Mouse (Mus musculus) brain, embryonic 18.5 days (tissue): Measurements from ENCODE around the gene Hlcs.
"Not testable (repeated sequence)": the region's sequence is repeated elsewhere in the genome, so short reads cannot be mapped to it uniquely, and the experiment has no call there.

Experiments
- DNase-seq: peaks from one replicate; pipeline ENCODE4 v3.0.0-alpha.2; 2012; ENCODE audit warnings: low read depth, low spot score

The Hlcs gene

DNA sequence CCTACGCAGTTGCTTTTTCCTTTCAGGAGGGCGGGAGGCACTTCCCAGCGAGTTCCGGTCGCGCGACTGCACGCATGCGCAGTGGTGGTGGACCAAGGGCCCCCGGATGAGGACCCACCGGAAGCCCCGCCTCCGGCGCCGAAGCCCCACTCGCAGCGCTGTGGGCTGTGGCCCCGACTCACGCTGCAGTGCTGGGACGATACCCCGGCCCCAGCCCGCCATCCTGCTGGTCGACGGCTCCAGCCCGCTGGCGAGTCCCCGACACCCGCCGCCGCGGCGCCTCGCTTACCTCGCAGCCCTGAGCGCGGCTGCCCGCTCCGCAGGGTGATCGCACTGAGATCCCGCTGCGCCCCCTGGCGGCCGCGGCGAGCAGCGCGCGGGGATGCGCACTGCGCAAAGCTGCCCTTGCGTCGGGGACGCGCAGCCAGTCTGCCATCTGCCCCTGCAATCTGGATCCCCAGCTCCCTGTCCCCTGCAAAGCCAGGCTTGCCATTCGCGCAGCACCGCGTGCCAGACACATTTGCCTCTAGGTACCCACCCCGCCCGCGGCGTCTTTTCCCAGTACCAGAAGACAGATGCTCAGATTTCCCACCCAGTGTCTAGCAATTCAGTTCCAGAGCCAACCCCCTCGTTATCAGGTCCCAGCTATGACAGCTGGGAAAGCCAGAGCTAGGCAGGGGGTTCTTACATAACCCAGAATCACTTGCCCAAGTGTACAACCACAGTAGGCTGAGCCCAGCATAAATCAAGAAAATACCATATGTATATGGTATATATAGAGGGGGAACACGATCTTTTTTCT is at the start of gene Hlcs:
Gene Hlcs, minus strand, starts transcription at position 343 of the 802 bp plus-strand sequence.
- DNase-seq = peak; percentile 94

DNA sequence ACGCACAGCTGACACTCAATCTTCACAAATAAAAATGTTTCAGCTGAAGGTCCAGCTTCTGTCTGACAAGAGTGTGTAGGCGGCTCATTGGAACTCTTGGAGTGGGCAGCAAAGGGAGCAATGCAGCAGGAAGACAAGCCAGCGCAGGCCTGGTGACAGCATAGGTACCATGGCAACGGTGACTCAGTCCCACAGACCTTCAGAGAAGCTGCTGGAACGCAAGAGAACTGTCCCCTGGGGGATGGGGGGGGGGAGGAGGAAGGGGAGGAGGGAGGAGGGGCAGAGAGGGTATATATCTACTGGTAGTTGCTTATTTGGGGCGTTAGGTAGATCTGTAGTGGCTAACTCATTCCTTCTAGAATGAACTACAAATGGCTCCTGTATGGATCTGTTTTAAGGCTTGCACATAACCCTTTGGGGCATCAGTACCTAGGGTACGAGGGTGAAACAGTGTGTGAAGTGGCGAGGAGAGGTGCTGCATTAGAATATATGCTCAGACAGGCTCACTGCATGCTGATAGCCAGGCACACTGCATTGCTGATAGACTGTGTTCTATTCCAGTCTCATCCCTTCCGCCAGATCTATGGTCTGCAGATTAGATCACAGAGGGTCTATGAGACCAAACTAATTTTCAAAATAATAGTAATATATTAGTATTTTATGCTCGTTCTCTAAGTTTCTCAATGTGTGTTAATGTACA is 49.0 kb upstream of the Hlcs start:
- no peak for DNase-seq

DNA sequence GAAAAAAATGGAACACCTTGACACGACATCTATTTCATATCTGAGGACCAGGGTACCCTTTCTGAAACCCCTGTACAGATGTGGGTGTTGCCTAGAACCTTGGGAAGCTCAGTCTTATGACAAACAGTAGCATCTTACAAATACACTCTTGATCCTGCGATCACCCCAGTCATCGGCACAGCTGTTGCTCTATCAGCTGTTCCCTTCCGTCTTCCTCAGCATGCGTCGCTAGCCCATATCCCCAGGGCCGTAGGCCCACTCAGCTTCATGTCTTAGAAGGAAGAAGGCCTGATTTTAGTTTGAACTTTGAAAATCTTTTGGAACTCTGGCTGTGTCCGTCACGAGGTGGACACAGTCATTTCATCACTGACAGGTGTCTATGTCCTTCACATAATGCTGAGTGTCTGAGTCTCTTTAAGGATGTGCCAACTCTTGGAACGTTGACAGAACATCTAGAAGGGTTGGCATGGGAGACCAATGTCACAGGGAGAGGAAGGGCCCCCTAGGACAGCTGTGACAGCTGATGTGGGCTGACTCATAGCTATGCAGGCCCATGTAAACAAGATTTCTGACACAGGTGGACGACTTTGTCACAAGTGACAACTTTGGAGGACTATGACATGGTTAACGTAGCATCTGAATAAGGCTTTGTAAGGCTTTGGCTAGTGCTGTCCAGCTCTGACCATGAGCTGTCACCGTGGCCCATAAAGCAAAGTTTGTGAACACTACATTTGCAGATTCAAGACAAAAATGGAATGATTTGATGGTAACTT is 47.4 kb upstream of the Hlcs start:
- DNase-seq = no peak

DNA sequence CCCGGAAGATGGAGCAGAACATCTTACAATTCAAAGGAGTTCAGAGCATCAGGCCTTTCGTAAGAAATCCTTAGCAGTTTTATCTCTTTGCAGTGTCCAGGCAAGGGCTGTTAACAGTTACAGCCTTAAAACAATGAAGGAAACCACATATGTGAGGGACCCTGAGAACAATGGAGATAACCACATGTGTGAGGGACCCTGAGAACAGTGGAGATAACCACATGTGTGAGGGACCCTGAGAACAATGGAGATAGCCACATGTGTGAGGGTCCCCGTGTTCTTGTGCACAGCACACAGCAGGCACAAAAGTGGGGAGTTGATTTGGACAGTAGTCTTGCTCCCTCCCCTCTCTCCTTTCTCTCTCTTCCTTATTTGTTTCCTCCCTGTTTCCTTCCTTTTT is 44.7 kb upstream of the Hlcs start:
- DNase-seq = no peak

DNA sequence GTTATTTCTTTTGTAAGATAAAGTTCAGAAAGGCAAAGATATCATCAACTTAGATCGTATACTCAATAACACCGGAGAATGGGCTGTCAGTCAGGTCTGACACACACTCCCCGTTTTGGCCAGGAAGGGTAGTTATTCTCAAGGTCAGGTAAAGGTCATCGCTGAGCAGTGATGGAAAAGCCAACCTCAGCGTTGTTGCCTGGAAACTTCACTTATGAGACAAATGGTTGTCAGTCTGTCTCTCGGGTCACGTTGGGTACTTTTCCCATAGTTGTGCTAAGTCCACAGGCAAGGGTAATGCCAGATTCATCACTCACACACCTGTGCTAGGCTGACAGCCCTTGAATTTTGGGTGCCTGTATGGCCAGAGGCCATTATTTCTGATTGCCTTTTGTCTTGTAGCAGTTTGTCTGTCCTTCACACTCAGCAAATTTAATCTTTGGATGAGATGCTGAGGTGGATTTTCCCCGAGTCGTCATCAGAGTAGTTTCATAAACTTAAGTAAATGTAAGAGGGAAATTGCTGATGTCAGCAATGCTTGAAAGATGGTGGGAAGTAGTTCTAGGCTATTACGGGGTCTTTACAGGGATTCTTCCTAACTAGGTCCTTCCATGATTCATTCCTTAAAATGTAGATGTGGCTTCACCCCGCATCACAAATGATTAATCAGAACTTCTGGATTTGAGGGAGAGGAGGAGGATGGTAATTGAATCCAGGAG is 43.6 kb upstream of the Hlcs start:
- no peak for DNase-seq

DNA sequence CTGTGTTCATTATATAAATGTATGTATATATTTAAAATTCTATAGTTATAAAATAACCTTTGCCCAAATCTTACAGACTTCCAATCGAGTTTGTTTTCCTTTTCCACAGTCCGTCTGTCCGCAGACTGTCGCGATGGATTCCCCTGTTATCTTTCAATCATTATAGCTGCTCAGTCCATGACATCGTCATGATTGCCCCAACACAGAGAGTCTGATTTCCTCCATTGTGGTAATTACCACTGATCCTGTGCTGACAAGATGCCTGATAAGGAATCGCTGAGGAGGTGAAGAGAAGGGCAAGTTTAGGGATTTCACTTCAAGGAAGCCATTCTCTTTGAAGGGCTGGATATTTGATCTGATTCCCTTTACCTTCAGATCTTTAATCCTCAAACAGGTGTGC is 42.7 kb upstream of the Hlcs start:
- DNase-seq = no peak

DNA sequence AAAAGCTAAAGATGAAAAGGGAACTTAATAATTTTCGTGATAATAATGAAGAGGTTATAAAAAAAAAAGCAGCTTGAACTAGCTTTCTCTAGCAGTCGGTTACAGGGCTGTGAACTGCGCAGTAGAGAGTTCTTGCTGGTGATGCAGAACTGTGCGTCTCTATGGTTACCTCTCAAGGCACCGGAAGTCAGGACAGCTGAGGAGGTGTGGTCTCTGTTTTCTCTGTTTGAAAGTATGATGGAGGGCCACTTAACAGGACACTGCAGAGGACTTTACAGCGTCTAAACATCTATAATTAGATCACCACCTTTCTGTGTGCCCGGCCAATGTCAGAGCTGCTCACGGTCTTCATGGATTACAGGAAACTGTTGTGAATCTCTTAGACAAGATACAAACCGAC is 41.1 kb upstream of the Hlcs start:
- no peak for DNase-seq

DNA sequence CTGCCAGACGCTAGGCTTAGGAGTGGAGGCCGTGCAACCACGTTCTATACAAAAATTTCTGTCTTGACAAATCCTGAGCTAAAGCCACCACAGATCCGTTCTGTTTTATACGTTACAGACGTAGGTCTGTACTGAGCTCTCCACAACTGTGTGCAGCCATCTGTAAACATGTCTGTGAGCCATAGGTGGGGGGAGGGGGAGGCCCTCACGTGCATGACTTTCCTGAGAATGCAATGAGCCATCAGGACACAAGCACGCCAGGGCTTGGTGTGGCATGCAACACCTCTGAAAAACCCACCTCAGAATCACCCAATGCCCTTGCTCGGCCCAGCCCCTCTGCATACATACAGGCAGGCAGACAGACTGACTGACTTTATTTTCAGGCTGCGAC is 36.9 kb upstream of the Hlcs start:
- DNase-seq = no peak

DNA sequence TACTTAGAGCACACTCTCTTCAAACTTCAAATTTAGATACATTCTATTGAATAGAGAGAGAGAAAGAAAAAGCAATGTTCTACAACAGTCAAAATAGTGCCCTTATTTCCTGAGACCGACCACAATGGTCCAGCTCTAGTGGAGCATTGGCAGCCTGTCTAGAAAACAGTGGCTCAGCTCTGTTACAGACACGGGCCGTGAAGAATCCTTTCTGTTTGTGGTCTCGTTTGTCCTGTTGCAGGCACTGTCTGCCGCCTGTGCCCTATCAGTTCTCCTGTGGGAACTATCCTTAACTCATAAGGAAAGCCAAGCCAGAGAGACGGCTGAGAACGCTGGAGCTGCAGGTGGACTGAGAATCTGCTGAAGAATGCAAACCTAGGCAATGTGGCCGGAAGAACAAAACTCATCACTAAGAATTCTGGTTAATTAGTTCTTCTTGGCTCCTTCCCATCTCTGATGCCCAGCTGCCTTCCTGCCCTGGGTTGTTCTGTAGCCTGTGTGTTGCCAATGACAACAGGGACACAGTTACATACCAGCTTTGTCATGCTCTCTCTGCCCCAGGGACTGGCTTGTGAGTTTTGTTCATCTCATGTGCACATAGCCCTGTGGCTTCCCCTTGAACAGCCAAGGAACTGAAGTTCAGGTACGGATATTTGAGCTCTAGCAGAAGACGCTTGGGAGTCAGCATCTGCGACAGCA is 36.4 kb upstream of the Hlcs start:
- DNase-seq = no peak

DNA sequence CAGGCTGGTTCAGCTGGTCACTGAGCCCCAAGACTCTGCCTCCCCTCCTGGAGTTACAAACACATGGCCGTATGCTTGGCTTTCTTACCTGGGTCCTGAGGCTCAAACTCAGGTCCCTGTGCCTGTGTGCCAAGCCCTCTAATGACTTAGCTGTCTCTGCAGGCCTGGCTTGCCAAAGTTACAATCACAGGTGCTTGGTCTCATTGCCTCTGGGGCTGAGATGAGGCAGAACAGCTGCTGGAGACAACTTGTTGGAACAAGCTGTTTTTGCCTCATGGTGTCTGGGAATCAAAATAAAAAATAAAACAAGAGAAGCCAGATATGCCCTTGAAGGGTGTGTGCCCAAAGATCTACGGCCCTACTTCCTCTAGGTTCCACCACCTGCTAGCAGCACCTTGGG is 35.4 kb upstream of the Hlcs start:
- DNase-seq = no peak

DNA sequence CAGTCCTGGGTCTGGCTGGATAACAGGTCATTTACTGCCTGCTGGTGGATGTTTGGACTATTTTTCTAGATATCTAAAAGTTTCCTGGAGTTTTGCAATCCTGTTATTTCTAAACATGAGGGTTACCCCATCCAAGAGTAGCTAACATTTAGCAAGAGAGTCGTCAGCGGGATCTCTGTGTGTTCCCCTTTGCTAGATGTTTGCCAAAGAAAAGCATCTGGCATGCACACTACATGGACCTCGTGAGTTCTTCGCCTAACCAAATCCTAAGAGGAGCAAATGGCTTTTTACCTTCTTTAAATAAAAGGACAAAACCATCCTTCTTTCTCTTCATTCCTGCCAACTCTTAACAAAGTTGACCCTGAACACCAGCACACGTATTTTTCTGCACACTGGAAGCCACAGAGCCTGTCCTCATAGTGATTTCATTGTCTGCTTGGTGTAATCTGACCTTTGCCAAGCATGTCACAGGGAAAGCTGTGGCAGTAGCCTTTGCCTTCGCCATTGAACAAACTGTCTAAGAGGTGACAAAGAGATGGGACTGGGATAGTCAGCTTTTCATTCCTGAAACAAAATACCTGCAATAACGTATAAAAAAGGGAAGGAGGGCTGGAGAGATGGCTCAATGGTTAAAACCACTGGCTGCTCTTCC is 33.8 kb upstream of the Hlcs start:
- no peak for DNase-seq

DNA sequence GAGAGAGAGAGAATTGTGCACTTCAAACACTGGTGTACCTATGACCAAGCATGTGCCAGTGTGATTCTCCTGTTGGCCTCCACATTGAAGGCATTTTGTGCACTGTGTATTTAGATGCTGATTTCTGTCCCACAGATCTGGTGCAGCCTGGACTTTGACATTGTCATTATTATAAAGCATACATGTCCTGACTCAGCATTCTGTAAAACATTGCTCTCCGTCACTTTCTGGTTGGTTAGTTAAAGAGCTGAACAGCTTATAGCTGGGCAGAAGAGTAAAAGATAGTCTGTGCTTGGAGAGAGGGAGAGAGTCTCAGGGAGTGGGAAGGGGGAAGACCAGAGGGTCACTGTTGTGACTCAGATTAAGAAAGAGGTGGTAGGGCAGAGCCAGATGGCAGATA is 32.4 kb upstream of the Hlcs start:
- DNase-seq = no peak

DNA sequence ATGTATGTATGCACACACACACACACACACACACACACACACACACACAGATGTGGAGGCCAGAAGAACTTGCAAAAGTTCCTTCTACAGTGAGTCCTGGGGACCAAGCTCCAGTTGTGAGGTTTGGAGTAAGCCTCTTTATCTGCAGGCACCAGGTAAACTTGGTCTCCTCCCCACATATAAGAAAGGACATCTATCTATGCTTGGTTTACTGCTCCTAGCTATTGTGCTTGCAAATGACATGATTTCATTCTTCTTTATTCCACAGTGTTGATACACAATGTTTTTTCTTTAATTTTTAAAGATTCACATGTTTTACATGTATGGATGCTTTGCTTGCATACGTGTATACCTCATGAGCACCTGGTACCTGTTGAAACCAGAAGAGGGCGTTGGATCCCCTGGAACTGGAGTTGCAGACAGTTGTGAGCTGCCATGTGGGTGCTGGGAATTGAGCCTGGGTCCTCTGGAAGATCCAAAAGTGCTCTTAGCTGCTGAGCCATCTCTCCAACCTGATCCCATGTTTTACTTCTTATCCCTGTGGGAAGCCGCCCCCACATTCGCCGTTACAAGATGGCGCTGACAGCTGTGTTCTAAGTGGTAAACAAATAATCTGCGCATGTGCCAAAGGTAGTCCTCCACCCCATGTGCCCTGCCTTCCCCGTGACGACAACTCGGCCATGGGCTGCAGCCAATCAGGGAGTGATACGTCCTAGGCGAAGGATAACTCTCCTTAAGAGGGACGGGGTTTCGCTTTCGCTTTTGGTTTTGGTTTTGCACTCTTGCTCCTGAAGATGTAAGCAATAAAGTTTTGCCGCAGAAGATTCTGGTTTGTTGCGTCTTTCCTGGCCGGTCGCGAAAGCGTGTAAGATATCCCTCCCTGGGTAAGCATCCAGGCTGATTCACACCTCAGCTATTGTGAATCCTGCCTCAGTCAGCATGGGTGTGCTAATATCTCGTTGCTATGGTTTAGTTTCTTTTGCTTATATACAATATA is 26.1 kb upstream of the Hlcs start:
- DNase-seq = not testable (repeated sequence)

DNA sequence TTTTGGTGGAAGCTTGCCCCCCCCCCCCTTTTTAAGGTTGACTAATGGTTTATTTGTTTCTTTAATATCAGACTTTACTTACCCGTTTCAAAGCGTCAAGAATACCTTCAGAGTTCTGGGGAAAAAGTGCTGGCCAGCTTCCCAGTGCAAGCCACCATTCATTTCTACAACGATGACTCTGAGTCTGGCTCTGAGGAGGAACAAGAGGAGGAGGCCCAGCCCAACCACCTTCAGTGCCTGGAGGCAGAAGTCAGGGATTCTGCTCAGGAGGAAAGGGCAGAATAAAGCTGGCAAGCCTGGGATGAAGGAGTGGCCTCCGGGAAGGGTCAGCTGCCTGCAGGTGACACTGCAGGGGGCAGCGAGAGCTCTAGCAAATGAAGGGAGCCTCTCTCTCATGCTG is 22.3 kb upstream of the Hlcs start:
- no peak for DNase-seq

DNA sequence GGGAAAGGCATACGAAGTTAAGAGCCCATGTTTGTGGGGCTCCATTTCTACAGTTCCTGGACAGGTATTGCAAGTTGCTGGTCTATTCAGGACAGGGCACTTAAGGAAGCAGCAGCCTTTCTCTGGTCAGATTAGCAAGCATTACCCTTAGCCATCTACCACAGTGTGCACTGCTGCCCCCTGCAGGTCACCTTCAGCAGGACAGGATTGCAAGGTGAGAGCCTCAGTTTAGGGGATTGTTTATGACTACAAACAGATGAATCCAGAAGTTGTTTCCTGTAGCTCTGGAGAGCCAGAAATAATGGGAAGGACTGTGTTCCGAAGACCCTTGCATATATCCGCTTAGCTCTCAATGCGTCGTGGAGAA is 18.5 kb upstream of the Hlcs start:
- DNase-seq = no peak

DNA sequence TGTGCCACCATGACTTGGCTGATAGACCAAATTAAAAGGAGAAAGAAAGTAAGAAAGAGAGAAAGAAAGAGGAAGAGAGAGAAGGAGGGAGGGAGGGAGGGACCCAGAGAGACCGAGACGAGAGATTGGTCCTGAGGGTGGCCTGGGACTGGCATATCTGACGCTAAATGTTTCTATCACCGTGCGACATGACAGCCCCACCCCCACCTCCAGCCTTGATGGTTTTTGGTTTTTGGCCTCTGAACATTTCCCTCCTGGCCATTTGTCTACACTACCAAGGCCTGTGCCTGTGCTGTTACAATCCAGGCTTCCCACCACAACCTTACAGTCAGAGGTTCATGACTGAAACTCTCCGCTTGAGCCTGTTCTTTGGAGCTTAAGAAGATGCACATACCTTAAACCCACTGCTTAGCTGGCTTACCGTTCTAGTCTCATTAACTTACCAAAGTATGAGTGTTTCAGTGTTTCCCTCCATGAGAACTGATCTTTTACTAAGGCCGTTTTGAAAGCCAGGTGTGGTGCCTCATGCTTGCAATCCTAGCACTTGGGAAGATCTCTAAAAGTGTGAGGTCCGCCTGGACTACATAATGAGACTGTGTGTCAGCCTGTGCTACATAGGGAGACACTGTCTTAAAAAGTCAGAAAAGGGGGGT is 18.0 kb upstream of the Hlcs start:
- no peak for DNase-seq

DNA sequence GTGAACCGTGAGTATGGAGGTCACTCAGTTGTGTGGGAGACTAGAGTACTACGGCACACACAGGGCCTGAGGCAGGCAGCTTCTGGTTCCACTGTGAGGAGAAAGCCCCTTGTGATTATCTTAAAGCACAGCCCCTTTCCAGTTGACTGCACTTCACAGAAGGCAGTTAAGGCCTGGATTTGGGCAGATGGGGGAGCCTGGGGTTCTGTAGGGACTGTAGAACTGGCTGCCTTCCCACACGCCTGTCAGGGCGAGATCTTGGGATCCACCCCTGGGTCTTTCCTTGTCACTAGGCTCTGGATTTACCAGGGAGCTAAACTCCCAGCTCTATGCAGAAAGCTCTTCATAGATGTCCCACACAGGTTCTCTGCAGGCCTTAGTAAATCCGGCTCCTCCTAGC is 17.1 kb upstream of the Hlcs start:
- DNase-seq = no peak

DNA sequence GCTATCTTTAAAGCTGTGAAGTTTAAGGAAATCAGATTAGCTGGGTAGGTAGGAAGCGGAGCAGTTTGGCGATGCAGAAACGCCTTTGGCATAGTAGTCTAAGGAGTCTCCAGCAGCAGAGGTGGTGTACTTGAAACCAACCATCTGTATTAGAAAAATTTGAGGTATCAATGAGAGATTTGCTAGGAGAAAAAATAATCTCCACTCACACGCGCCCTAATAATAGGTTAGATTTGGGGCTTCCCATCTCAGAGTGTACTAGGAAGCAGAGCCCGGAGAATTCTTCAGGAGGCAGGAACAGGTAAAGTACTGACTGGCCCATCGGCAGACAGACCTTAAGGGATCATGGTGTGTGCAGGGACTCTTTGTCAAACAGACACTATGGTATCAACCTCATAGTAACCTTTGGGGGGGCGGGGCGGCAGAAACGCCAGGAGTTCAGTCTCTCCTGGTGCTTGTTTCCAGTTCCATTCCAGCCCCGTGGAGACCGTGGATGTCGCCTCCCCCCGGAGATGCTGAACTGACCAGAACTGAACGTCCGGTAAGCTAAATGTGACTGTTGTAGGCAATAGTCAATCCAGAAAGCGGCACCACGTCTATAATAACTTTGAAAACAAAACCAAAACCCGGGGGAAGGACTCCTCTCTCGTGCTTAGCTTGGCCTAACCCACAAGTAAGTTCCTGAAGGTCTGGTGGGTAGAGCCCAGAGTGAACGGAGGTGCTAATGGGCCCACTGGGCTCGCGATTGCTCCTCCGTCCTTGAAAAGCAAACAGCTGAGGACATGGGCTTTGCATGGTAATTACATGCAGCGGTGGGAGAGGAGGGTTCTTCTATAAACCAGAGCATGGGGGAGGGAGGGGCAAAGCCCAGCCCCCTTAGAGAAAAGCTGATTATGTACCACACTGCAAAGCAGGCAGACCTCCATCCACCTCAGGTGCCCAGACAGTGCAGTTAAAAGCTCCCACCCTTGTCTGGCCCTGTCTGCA is 15.8 kb upstream of the Hlcs start:
- DNase-seq = no peak
